Mouse (Mus musculus): ENCODE data around the gene Fxyd1.

DNA sequence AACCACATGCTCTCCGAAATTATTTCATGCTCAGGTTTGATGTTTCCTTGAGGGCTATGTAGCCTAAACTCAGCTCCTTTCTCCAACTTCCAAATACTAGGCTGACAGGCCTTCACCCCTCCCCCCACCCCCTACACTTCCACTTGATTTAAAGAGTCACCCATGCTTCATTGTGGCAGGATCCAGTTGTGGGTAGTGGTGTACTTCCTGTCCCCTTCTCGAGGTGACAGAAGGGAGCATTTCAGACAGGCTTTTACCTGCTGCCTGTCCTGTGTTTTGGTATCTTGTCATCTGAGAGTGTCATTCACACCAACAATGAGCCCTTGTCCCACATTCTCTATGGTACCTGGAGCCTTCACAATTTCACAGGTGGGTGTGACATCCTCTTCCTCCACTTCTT, 30.3 kb upstream of the Fxyd1 start:
- TF ChIP-seq POLR2A (IDR thresholded peaks at IDR 0.05; ENCODE audit: insufficient read depth, low read depth, low read length) (no peak), CTCF (IDR thresholded peaks at IDR 0.05; ENCODE audit: insufficient read depth, low read depth, low read length) (no peak)
